Mouse (Mus musculus) granulocyte monocyte progenitor cell, adult 5-6 weeks (primary cell): ENCODE measurements at regions not wholly inside any gene's neighbourhood (a gene's known extent, or its start where the extent isn't known, plus 50 kb on each side); places are given as distances from the start of the nearest gene placed in this dataset.

ENCODE experiments used
- ATAC-seq: replicated peaks from 2 replicates; pipeline ENCODE4 v1.8.0; 2016; ENCODE audit warnings: mild to moderate bottlenecking, moderate TSS enrichment, inconsistent platforms; ENCODE audit not compliant: poor library complexity, severe bottlenecking

- ATAC-seq: no peak
These were observed 133.0 kb upstream of the Bcl6 start for GRCm38 (mm10) chr16:24121633-24122032.

- ATAC-seq: peak; percentile 99
These were observed 132.2 kb upstream of the Bcl6 start for GRCm38 (mm10) chr16:24120836-24121235.

GRCm38 (mm10) chr16:24118487-24118886, 129.8 kb upstream of the Bcl6 start:
- ATAC-seq: no peak

GRCm38 (mm10) chr16:24102854-24103690, 114.4 kb upstream of the Bcl6 start:
- peak; percentile 95 for ATAC-seq

GRCm38 (mm10) chr16:24097596-24097995, 108.9 kb upstream of the Bcl6 start:
- no peak for ATAC-seq

GRCm38 (mm10) chr16:24096076-24096475, 107.4 kb upstream of the Bcl6 start:
- ATAC-seq: no peak

GRCm38 (mm10) chr16:24095630-24096029, 107.0 kb upstream of the Bcl6 start:
- no peak for ATAC-seq

GRCm38 (mm10) chr16:24094566-24094965, 105.9 kb upstream of the Bcl6 start:
- no peak for ATAC-seq

GRCm38 (mm10) chr16:24093624-24094023, 105.0 kb upstream of the Bcl6 start:
- ATAC-seq: no peak

GRCm38 (mm10) chr16:24092616-24093525, 104.2 kb upstream of the Bcl6 start:
- ATAC-seq: no peak

- no peak for ATAC-seq
These were observed 103.5 kb upstream of the Bcl6 start for GRCm38 (mm10) chr16:24092136-24092535.

- no peak for ATAC-seq
These were observed 102.3 kb upstream of the Bcl6 start for GRCm38 (mm10) chr16:24090981-24091380.

- ATAC-seq: peak; percentile 35
These were observed 101.4 kb upstream of the Bcl6 start for GRCm38 (mm10) chr16:24089840-24090762.

GRCm38 (mm10) chr16:24083966-24084365, 95.3 kb upstream of the Bcl6 start:
- no peak for ATAC-seq

GRCm38 (mm10) chr16:24080471-24080870, 91.8 kb upstream of the Bcl6 start:
- no peak for ATAC-seq

GRCm38 (mm10) chr16:24078622-24079021, 90.0 kb upstream of the Bcl6 start:
- ATAC-seq: no peak

- ATAC-seq: no peak
These were observed 88.8 kb upstream of the Bcl6 start for GRCm38 (mm10) chr16:24077428-24077827.

- ATAC-seq: peak; percentile 55
These were observed 88.1 kb upstream of the Bcl6 start for GRCm38 (mm10) chr16:24076799-24077136.

- peak; percentile 99 for ATAC-seq
These were observed 87.6 kb upstream of the Bcl6 start for GRCm38 (mm10) chr16:24076109-24076798.
